Mouse (Mus musculus) T-cell, adult 2 months (primary cell): Measurements from ENCODE around the gene Olfr1487.
"Not testable (repeated sequence)": the region's sequence is repeated elsewhere in the genome, so short reads cannot be mapped to it uniquely, and the experiment has no call there.

ENCODE experiments used
- DNase-seq: peaks from one replicate; pipeline ENCODE4 v3.0.0; 2022; ENCODE audit warnings: low spot score

Olfr1487 gene

DNA sequence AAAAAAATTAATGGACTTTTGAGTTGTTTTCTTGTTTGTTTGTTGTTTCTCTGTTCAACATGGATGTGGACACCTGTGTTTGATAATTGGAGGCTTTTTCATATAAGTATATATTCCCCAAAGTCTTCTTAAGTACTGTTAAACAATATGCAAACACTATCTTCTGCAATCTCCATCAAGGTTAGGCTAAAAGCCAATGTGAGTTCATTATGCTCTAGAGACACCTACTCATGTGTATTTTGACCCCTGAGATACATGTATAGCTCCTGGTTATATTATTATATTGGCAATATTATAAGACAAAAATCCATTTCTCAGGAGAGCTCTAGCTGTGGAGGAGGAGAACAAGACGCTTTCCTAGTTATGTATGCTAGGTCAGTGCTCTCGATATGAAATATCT is at the start of gene Olfr1487:
Olfr1487 (plus strand) TSS at position 301 of the 400 bp plus-strand sequence.
- not testable (repeated sequence) for DNase-seq

DNA sequence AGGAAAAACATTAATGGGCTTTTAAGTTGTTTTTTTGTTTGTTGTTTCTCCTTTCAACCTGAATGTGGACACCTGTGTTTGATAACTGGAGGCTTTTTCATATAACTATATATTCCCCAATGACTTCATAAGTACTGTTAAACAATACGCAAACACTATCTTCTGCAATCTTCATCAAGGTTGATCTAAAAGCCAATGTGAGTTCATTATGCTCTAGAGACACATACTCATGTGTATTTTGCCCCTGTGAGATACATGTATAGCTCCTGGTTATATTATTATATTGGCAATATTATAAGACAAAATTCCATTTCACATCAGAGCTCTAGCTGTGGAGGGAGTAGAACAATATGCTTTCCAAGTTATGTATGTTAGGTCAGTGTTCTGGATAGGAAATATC is 34.0 kb upstream of the Olfr1487 start, which contains the start of gene Olfr1484:
Olfr1484 (plus strand) TSS at position 301 of the 400 bp plus-strand sequence.
- no peak for DNase-seq

GRCm38 (mm10) chr19:13631321-13631720 is 14.1 kb downstream of the Olfr1487 start, which contains the start of gene Olfr1489:
Gene Olfr1489, plus strand, starts transcription at chr19:13631621.
- no peak for DNase-seq

GRCm38 (mm10) chr19:13650791-13651190 is 33.6 kb downstream of the Olfr1487 start, which contains the start of gene Olfr1490:
Gene Olfr1490, plus strand, starts transcription at chr19:13651091.
- no peak for DNase-seq
